Mouse (Mus musculus): ENCODE data around the gene Prr5. TPM values are rescaled to one million over a fixed set of nuclear protein-coding genes. Genes with fewer than 3 reads are reported as not detected.

Gene Prr5
- total and polyA plus RNA-seq, 2 experiments, result 2.2 to 9.4 TPM

- H3K4me3 ChIP-seq (ENCODE audit: insufficient read depth, low read depth, low read length), result no peak overlapping the region
- H3K36me3 ChIP-seq (ENCODE audit: control insufficient read depth, insufficient read depth, low read length), result no peaks in the 10 kb centered on the region
- H3K9ac ChIP-seq (ENCODE audit: low read depth, low read length), result no peak overlapping the region
- no peak overlapping the region for H3K27ac ChIP-seq (replicated peaks; ENCODE audit: insufficient read depth, low read depth, low read length)
- peaks cover 8% of the 10 kb centered on the region; the same call in 1 of the 2 replicates for H3K79me2 ChIP-seq (ENCODE audit: control insufficient read depth, insufficient read depth, low read length)
- peaks cover 11% of the 10 kb centered on the region for H3K4me1 ChIP-seq (ENCODE audit: control insufficient read depth, insufficient read depth, low read length)
- TF ChIP-seq POLR2A (IDR thresholded peaks at IDR 0.05; ENCODE audit: extremely low read depth, insufficient read depth, low read length), result no peak
- TF ChIP-seq CTCF (IDR thresholded peaks at IDR 0.05; ENCODE audit: low read depth, low read length), result no peak
- H3K27me3 ChIP-seq (ENCODE audit: control insufficient read depth, insufficient read depth, low read length), result no peaks in the 10 kb centered on the region
- WGBS, result 88% methylated on average over 11 of the region's 11 CpGs
- no peak for DNase-seq (ENCODE audit: extremely low read depth, low read depth, low spot score)
These were observed 8.5 kb downstream of the Prr5 start for GRCm38 (mm10) chr15:84677943-84678342.

- H3K9ac ChIP-seq (ENCODE audit: low read depth, low read length), result no peak overlapping the region
- H3K79me2 ChIP-seq (ENCODE audit: control insufficient read depth, insufficient read depth, low read length), result peaks cover 12% of the 10 kb centered on the region; the same call in 1 of the 2 replicates
- no peaks in the 10 kb centered on the region for H3K27me3 ChIP-seq (ENCODE audit: control insufficient read depth, insufficient read depth, low read length)
- H3K36me3 ChIP-seq (ENCODE audit: control insufficient read depth, insufficient read depth, low read length), result no peaks in the 10 kb centered on the region
- DNase-seq (ENCODE audit: extremely low read depth, low read depth, low spot score), result no peak
- no peak overlapping the region for H3K27ac ChIP-seq (replicated peaks; ENCODE audit: insufficient read depth, low read depth, low read length)
- peaks cover 8% of the 10 kb centered on the region for H3K4me1 ChIP-seq (ENCODE audit: control insufficient read depth, insufficient read depth, low read length)
- WGBS, result 97% methylated on average over 4 of the region's 4 CpGs
- H3K4me3 ChIP-seq (ENCODE audit: insufficient read depth, low read depth, low read length), result no peak overlapping the region
- TF ChIP-seq CTCF (IDR thresholded peaks at IDR 0.05; ENCODE audit: low read depth, low read length), result peak; percentile 57
- no peak for TF ChIP-seq POLR2A (IDR thresholded peaks at IDR 0.05; ENCODE audit: extremely low read depth, insufficient read depth, low read length)
These were observed 9.7 kb downstream of the Prr5 start for GRCm38 (mm10) chr15:84679090-84679489.

GRCm38 (mm10) chr15:84679794-84680193, 10.4 kb downstream of the Prr5 start:
- peaks cover 7% of the 10 kb centered on the region for H3K4me1 ChIP-seq (ENCODE audit: control insufficient read depth, insufficient read depth, low read length)
- H3K4me3 ChIP-seq (ENCODE audit: insufficient read depth, low read depth, low read length), result no peak overlapping the region
- no peak for DNase-seq (ENCODE audit: extremely low read depth, low read depth, low spot score)
- H3K9ac ChIP-seq (ENCODE audit: low read depth, low read length), result no peak overlapping the region
- no peaks in the 10 kb centered on the region for H3K36me3 ChIP-seq (ENCODE audit: control insufficient read depth, insufficient read depth, low read length)
- peaks cover 12% of the 10 kb centered on the region; the same call in 1 of the 2 replicates for H3K79me2 ChIP-seq (ENCODE audit: control insufficient read depth, insufficient read depth, low read length)
- H3K27me3 ChIP-seq (ENCODE audit: control insufficient read depth, insufficient read depth, low read length), result no peaks in the 10 kb centered on the region
- H3K27ac ChIP-seq (replicated peaks; ENCODE audit: insufficient read depth, low read depth, low read length), result no peak overlapping the region
- WGBS, result 82% methylated on average over 3 of the region's 3 CpGs
- TF ChIP-seq POLR2A (IDR thresholded peaks at IDR 0.05; ENCODE audit: extremely low read depth, insufficient read depth, low read length) (no peak), CTCF (IDR thresholded peaks at IDR 0.05; ENCODE audit: low read depth, low read length) (no peak)

- DNase-seq (ENCODE audit: extremely low read depth, low read depth, low spot score), result peak; percentile 46
- Histone ChIP-seq H3K27me3 (ENCODE audit: control insufficient read depth, insufficient read depth, low read length) (no peaks in the 10 kb centered on the region), H3K9ac (ENCODE audit: low read depth, low read length) (peak overlapping the region; percentile 85), H3K4me3 (ENCODE audit: insufficient read depth, low read depth, low read length) (peak overlapping the region; percentile 77), H3K4me1 (ENCODE audit: control insufficient read depth, insufficient read depth, low read length) (peaks cover 3% of the 10 kb centered on the region; the same call in 1 of the 2 replicates), H3K36me3 (ENCODE audit: control insufficient read depth, insufficient read depth, low read length) (no peaks in the 10 kb centered on the region), H3K27ac (replicated peaks; ENCODE audit: insufficient read depth, low read depth, low read length) (peak overlapping the region; percentile 43; the same call in 1 of the 2 replicates), H3K79me2 (ENCODE audit: control insufficient read depth, insufficient read depth, low read length) (peaks cover 12% of the 10 kb centered on the region; the same call in 1 of the 2 replicates)
- no peak for TF ChIP-seq CTCF (IDR thresholded peaks at IDR 0.05; ENCODE audit: low read depth, low read length)
- TF ChIP-seq POLR2A (IDR thresholded peaks at IDR 0.05; ENCODE audit: extremely low read depth, insufficient read depth, low read length), result 0 out of 2 replicates have a peak, but pooled peaks have one; percentile 30
- 2% methylated on average over 77 of the region's 77 CpGs for WGBS
These were observed 11.4 kb downstream of the Prr5 start for GRCm38 (mm10) chr15:84680545-84681454.

- no peak; the same call in 1 of the 2 replicates for TF ChIP-seq CTCF (IDR thresholded peaks at IDR 0.05; ENCODE audit: low read depth, low read length)
- no peak for TF ChIP-seq POLR2A (IDR thresholded peaks at IDR 0.05; ENCODE audit: extremely low read depth, insufficient read depth, low read length)
- DNase-seq (ENCODE audit: extremely low read depth, low read depth, low spot score), result no peak
- H3K9ac ChIP-seq (ENCODE audit: low read depth, low read length), result peak overlapping the region; percentile 85
- peaks cover 12% of the 10 kb centered on the region; the same call in 1 of the 2 replicates for H3K79me2 ChIP-seq (ENCODE audit: control insufficient read depth, insufficient read depth, low read length)
- H3K4me3 ChIP-seq (ENCODE audit: insufficient read depth, low read depth, low read length), result peak overlapping the region; percentile 77
- no peaks in the 10 kb centered on the region for H3K36me3 ChIP-seq (ENCODE audit: control insufficient read depth, insufficient read depth, low read length)
- 4% methylated on average over 29 of the region's 31 CpGs for WGBS
- H3K4me1 ChIP-seq (ENCODE audit: control insufficient read depth, insufficient read depth, low read length), result peaks cover 3% of the 10 kb centered on the region; the same call in 1 of the 2 replicates
- H3K27ac ChIP-seq (replicated peaks; ENCODE audit: insufficient read depth, low read depth, low read length), result no peak overlapping the region
- no peaks in the 10 kb centered on the region for H3K27me3 ChIP-seq (ENCODE audit: control insufficient read depth, insufficient read depth, low read length)
These were observed 12.2 kb downstream of the Prr5 start for GRCm38 (mm10) chr15:84681455-84682193.

Data from liver, adult 2 months (tissue).